Mouse (Mus musculus): ENCODE results near the gene Ntf5. TPM values are rescaled to one million over a fixed set of nuclear protein-coding genes. Genes with fewer than 3 reads are reported as not detected.
"Not testable (repeated sequence)": the region's sequence is repeated elsewhere in the genome, so short reads cannot be mapped to it uniquely, and the experiment has no call there.

Gene Ntf5
- polyA plus RNA-seq, 1 experiment from 2014 or later: 0.33 TPM

DNA sequence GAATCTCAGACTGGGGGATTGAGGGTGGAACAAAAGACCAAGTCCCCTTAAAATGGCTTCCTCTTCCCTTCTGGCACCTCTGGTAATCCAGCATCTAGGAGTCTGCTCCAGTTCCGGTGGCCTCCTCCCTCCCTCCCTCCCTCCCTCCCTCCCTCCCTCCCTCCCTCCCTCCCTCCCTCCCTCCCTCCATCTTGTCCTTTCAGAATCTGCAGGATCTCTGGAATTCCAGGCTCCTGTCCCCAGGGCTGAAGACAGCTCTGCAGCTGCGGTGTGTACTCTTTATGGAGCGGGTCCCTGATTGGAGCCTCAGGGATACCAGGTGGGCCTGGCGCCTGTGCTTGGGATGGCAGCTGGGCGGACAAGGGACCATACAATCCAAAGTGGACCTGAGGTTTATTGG, 47.8 kb downstream of the Ntf5 start:
- Histone ChIP-seq H3K4me3 (ENCODE audit: low read depth, low read length) (no peak overlapping the region), H3K9ac (ENCODE audit: low read length) (no peak overlapping the region), H3K4me2 (ENCODE audit: low read depth, low read length, severe bottlenecking) (no peak overlapping the region), H3K36me3 (ENCODE audit: control insufficient read depth, insufficient read depth, low read length) (peaks cover 10% of the 10 kb centered on the region; the same call in 1 of the 2 replicates), H3K4me1 (replicated peaks; ENCODE audit: control insufficient read depth, insufficient read depth, low read length) (peaks cover 15% of the 10 kb centered on the region), H3K27ac (ENCODE audit: low read depth, low read length) (peak overlapping the region; percentile 57; the same call in 1 of the 2 replicates), H3K9me3 (ENCODE audit: control insufficient read depth, low read length) (no peaks in the 10 kb centered on the region), H3K27me3 (ENCODE audit: control insufficient read depth, insufficient read depth, low read length) (no peaks in the 10 kb centered on the region)
- no peak for DNase-seq (ENCODE audit: low spot score)
- no peak for ATAC-seq (replicated peaks; ENCODE audit: low FRiP score)
- WGBS: 69% methylated on average over 5 of the region's 5 CpGs

DNA sequence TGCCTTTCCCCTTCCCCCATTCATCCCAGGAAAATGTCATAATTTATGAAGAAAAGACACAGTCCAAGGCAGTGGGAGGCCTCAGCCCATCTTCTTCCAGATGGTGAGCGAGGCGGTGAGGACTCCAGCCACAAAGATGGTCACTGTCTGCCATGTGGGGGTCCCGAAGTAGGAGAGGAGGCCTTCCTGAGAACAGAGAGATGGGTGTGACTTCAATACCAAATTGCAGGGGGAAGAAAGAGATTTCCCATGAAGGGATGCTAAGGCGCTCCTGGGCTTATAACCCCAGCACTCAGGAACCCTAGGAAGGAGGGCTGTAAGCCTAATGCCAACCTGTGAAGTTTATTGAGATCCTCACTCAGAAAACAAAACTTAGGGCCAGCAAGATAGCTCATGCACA, 48.3 kb downstream of the Ntf5 start:
- Histone ChIP-seq H3K4me2 (ENCODE audit: low read depth, low read length, severe bottlenecking) (no peak overlapping the region), H3K4me3 (ENCODE audit: low read depth, low read length) (no peak overlapping the region), H3K4me1 (replicated peaks; ENCODE audit: control insufficient read depth, insufficient read depth, low read length) (peaks cover 15% of the 10 kb centered on the region), H3K9me3 (ENCODE audit: control insufficient read depth, low read length) (no peaks in the 10 kb centered on the region), H3K27ac (ENCODE audit: low read depth, low read length) (0 out of 2 replicates have a peak overlapping the region, but pooled peaks have one; percentile 31), H3K36me3 (ENCODE audit: control insufficient read depth, insufficient read depth, low read length) (peaks cover 10% of the 10 kb centered on the region; the same call in 1 of the 2 replicates), H3K27me3 (ENCODE audit: control insufficient read depth, insufficient read depth, low read length) (no peaks in the 10 kb centered on the region), H3K9ac (ENCODE audit: low read length) (no peak overlapping the region)
- no peak for DNase-seq (ENCODE audit: low spot score)
- no peak for ATAC-seq (replicated peaks; ENCODE audit: low FRiP score)
- 91% methylated on average over 4 of the region's 4 CpGs for WGBS

DNA sequence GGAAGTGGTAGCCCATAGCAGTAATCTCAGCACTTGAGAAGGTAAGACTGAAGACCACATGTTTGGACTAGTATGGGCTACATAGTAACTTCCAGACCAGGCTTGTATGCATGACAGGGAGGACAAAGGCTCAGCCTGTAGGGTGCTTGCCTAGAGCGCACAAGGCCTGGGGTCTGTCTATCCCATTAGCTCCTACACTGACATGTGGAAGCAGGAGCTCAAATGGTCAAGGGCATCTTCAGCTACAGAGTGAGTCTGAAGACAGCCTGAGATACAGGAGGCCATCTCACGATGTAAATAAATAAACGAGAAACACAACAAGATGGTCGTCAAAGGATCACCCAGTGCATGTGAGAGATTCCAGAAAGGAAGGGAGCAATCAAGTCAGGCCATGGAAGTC, 48.8 kb downstream of the Ntf5 start:
- 91% methylated on average over 4 of the region's 4 CpGs for WGBS
- H3K27ac ChIP-seq (ENCODE audit: low read depth, low read length): no peak overlapping the region
- H3K27me3 ChIP-seq (ENCODE audit: control insufficient read depth, insufficient read depth, low read length): no peaks in the 10 kb centered on the region
- peaks cover 17% of the 10 kb centered on the region for H3K4me1 ChIP-seq (replicated peaks; ENCODE audit: control insufficient read depth, insufficient read depth, low read length)
- no peak for DNase-seq (ENCODE audit: low spot score)
- H3K36me3 ChIP-seq (ENCODE audit: control insufficient read depth, insufficient read depth, low read length): peaks cover 10% of the 10 kb centered on the region; the same call in 1 of the 2 replicates
- no peak overlapping the region for H3K9ac ChIP-seq (ENCODE audit: low read length)
- no peak overlapping the region for H3K4me3 ChIP-seq (ENCODE audit: low read depth, low read length)
- no peak for ATAC-seq (replicated peaks; ENCODE audit: low FRiP score)
- no peaks in the 10 kb centered on the region for H3K9me3 ChIP-seq (ENCODE audit: control insufficient read depth, low read length)
- no peak overlapping the region for H3K4me2 ChIP-seq (ENCODE audit: low read depth, low read length, severe bottlenecking)

DNA sequence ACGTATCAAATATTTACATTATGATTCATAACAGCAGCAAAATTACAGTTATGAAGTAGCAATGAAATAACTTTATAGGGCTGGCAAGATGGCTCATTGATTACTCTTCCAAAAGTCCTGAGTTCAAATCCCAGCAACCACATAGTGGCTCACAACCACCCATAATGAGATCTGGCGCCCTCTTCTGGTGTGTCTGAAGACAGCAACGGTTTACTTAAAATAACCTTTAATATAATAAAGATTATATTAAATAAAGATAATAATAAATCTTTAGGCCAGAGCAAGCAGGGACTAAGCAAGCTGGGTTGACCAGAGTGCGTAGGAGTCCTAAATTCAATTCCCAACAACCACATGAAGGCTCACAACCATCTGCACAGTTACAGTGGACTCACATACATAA, 49.4 kb downstream of the Ntf5 start:
- DNase-seq (ENCODE audit: low spot score); H3K4me2 ChIP-seq (ENCODE audit: low read depth, low read length, severe bottlenecking); H3K27me3 ChIP-seq (ENCODE audit: control insufficient read depth, insufficient read depth, low read length); H3K9ac ChIP-seq (ENCODE audit: low read length); H3K27ac ChIP-seq (ENCODE audit: low read depth, low read length); H3K4me3 ChIP-seq (ENCODE audit: low read depth, low read length); ATAC-seq (replicated peaks; ENCODE audit: low FRiP score); H3K9me3 ChIP-seq (ENCODE audit: control insufficient read depth, low read length): not testable (repeated sequence)
- Histone ChIP-seq H3K4me1 (replicated peaks; ENCODE audit: control insufficient read depth, insufficient read depth, low read length) (peaks cover 17% of the 10 kb centered on the region), H3K36me3 (ENCODE audit: control insufficient read depth, insufficient read depth, low read length) (peaks cover 10% of the 10 kb centered on the region; the same call in 1 of the 2 replicates)
- 82% methylated on average over 4 of the region's 4 CpGs for WGBS

GRCm38 (mm10) chr7:45463987-45464778, 50.7 kb downstream of the Ntf5 start:
- Histone ChIP-seq H3K4me3 (ENCODE audit: low read depth, low read length) (no peak overlapping the region), H3K4me1 (replicated peaks; ENCODE audit: control insufficient read depth, insufficient read depth, low read length) (peaks cover 17% of the 10 kb centered on the region), H3K4me2 (ENCODE audit: low read depth, low read length, severe bottlenecking) (no peak overlapping the region), H3K27ac (ENCODE audit: low read depth, low read length) (no peak overlapping the region), H3K9ac (ENCODE audit: low read length) (no peak overlapping the region), H3K9me3 (ENCODE audit: control insufficient read depth, low read length) (no peaks in the 10 kb centered on the region), H3K36me3 (ENCODE audit: control insufficient read depth, insufficient read depth, low read length) (peaks cover 7% of the 10 kb centered on the region; the same call in 1 of the 2 replicates), H3K27me3 (ENCODE audit: control insufficient read depth, insufficient read depth, low read length) (no peaks in the 10 kb centered on the region)
- DNase-seq (ENCODE audit: low spot score): no peak
- 93% methylated on average over 7 of the region's 7 CpGs for WGBS
- no peak for ATAC-seq (replicated peaks; ENCODE audit: low FRiP score)

- Histone ChIP-seq H3K4me3 (ENCODE audit: low read depth, low read length) (no peak overlapping the region), H3K4me1 (replicated peaks; ENCODE audit: control insufficient read depth, insufficient read depth, low read length) (peaks cover 16% of the 10 kb centered on the region), H3K27ac (ENCODE audit: low read depth, low read length) (no peak overlapping the region), H3K9ac (ENCODE audit: low read length) (no peak overlapping the region), H3K4me2 (ENCODE audit: low read depth, low read length, severe bottlenecking) (0 out of 2 replicates have a peak overlapping the region, but pooled peaks have one; percentile 84), H3K36me3 (ENCODE audit: control insufficient read depth, insufficient read depth, low read length) (peaks cover 7% of the 10 kb centered on the region; the same call in 1 of the 2 replicates), H3K9me3 (ENCODE audit: control insufficient read depth, low read length) (no peaks in the 10 kb centered on the region), H3K27me3 (ENCODE audit: control insufficient read depth, insufficient read depth, low read length) (no peaks in the 10 kb centered on the region)
- 95% methylated on average over 12 of the region's 12 CpGs for WGBS
- DNase-seq (ENCODE audit: low spot score): no peak
- ATAC-seq (replicated peaks; ENCODE audit: low FRiP score): no peak
These were observed 51.6 kb downstream of the Ntf5 start for GRCm38 (mm10) chr7:45465112-45465511.

GRCm38 (mm10) chr7:45465549-45465948, 52.1 kb downstream of the Ntf5 start:
- H3K27ac ChIP-seq (ENCODE audit: low read depth, low read length): no peak overlapping the region
- no peaks in the 10 kb centered on the region for H3K9me3 ChIP-seq (ENCODE audit: control insufficient read depth, low read length)
- H3K4me3 ChIP-seq (ENCODE audit: low read depth, low read length): peak overlapping the region; percentile 85
- H3K4me2 ChIP-seq (ENCODE audit: low read depth, low read length, severe bottlenecking): peak overlapping the region; percentile 84
- peaks cover 7% of the 10 kb centered on the region; the same call in 1 of the 2 replicates for H3K36me3 ChIP-seq (ENCODE audit: control insufficient read depth, insufficient read depth, low read length)
- H3K27me3 ChIP-seq (ENCODE audit: control insufficient read depth, insufficient read depth, low read length): no peaks in the 10 kb centered on the region
- no peak for DNase-seq (ENCODE audit: low spot score)
- 84% methylated on average over 9 of the region's 9 CpGs for WGBS
- no peak for ATAC-seq (replicated peaks; ENCODE audit: low FRiP score)
- peaks cover 12% of the 10 kb centered on the region for H3K4me1 ChIP-seq (replicated peaks; ENCODE audit: control insufficient read depth, insufficient read depth, low read length)
- peak overlapping the region; percentile 83 for H3K9ac ChIP-seq (ENCODE audit: low read length)

DNA sequence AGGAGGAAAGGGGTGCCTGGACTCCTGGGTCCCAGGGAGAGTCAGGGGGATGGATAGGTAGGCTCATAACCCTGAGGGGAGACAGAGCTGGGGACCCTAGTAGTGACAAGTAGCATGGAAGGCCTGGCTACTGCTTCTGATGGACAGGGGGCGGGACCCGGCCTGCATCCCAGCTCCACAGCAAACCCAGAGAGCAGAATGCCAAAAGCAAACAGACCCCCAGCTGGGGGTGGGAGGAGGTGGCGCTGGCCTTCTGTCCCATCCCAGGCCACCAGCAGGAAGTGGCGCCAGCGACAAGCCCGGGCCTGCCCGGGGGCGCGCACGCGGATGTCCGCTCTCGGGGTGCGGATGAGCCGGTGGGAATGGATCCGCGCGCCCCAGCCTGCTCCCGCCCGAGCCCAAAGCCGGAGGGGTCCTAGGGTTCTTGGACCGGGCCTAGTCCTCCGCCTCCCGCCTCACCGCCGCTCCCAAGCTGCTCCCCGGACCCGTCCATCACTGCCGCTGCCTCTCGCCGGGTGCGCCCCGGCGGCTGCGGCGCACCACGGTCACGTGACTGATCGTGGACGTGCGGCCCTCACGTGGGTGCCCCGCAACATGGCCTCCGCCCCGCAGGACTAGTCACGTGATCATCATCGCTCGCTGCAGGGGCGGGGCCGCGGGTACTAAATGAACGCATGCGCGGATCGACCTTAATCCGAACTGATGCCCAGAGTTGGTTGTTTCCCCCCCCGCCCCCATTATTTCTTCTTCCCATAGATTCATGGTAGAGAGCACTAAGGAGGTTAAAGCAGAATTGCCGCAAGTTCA, 53.0 kb downstream of the Ntf5 start, which contains the start of gene Bax:
Gene Bax (minus strand): TSS at position 616 of the 807 bp plus-strand sequence.
- Histone ChIP-seq H3K9ac (ENCODE audit: low read length) (peak within 1 kb of the TSS; percentile 83), H3K27ac (ENCODE audit: low read depth, low read length) (no peak within 1 kb of the TSS), H3K9me3 (ENCODE audit: control insufficient read depth, low read length) (no peaks in the 10 kb centered on the region), H3K4me1 (replicated peaks; ENCODE audit: control insufficient read depth, insufficient read depth, low read length) (peaks cover 7% of the 10 kb centered on the region), H3K4me3 (ENCODE audit: low read depth, low read length) (peak within 1 kb of the TSS; percentile 85), H3K36me3 (ENCODE audit: control insufficient read depth, insufficient read depth, low read length) (peaks cover 7% of the 10 kb centered on the region; the same call in 1 of the 2 replicates), H3K4me2 (ENCODE audit: low read depth, low read length, severe bottlenecking) (peak within 1 kb of the TSS; percentile 84), H3K27me3 (ENCODE audit: control insufficient read depth, insufficient read depth, low read length) (no peaks in the 10 kb centered on the region)
- under 1% methylated on average over 56 of the region's 58 CpGs for WGBS
- DNase-seq (ENCODE audit: low spot score) (peak; percentile 98), ATAC-seq (replicated peaks; ENCODE audit: low FRiP score) (peak; percentile 84)
